Mouse (Mus musculus) forebrain, embryonic 11.5 days (tissue): Measurements from ENCODE around the gene Traf6. TPM values are rescaled to one million over a fixed set of nuclear protein-coding genes. Genes with fewer than 3 reads are reported as not detected.

Source experiments
- polyA plus RNA-seq: library from polyadenylated mRNA; unstranded; fragments of >200 nt; fragmentation: Nextera tagmentation; extraction: Ambion mirVana; gene quantifications from 2 replicates; pipeline ENCODE4 v1.2.1, GENCODE M21; 2014

The Traf6 gene
- polyA plus RNA-seq, 1 experiment from 2014 or later, result 24.5 TPM

Other genes starting within 250 kb of the Traf6 start
- not detected in 2 replicates for gene Rag2, start 53.7 kb upstream of the Traf6 start, polyA plus RNA-seq
- gene Rag1, start 28.9 kb upstream of the Traf6 start, polyA plus RNA-seq, result 0.08 and 0.27 TPM in 2 replicates
- gene B230118H07Rik, start 28.9 kb upstream of the Traf6 start, polyA plus RNA-seq, result 60.7 and 60.8 TPM in 2 replicates
- gene Prr5l, start 204.6 kb downstream of the Traf6 start, polyA plus RNA-seq, result 21.5 and 21.9 TPM in 2 replicates
- gene Commd9, start 207.8 kb downstream of the Traf6 start, polyA plus RNA-seq, result 61.9 and 68.5 TPM in 2 replicates